Mouse (Mus musculus): ENCODE measurements around the gene Amt. TPM values are rescaled to one million over a fixed set of nuclear protein-coding genes. Genes with fewer than 3 reads are reported as not detected.
A peak's percentile ranks its signal among the peaks of the same experiment; 100 is the strongest.

The Amt gene
- 14.6 and 16.4 TPM in 2 replicates for polyA plus RNA-seq (2014; fragmentation: Nextera tagmentation; extraction: Ambion mirVana)

DNA sequence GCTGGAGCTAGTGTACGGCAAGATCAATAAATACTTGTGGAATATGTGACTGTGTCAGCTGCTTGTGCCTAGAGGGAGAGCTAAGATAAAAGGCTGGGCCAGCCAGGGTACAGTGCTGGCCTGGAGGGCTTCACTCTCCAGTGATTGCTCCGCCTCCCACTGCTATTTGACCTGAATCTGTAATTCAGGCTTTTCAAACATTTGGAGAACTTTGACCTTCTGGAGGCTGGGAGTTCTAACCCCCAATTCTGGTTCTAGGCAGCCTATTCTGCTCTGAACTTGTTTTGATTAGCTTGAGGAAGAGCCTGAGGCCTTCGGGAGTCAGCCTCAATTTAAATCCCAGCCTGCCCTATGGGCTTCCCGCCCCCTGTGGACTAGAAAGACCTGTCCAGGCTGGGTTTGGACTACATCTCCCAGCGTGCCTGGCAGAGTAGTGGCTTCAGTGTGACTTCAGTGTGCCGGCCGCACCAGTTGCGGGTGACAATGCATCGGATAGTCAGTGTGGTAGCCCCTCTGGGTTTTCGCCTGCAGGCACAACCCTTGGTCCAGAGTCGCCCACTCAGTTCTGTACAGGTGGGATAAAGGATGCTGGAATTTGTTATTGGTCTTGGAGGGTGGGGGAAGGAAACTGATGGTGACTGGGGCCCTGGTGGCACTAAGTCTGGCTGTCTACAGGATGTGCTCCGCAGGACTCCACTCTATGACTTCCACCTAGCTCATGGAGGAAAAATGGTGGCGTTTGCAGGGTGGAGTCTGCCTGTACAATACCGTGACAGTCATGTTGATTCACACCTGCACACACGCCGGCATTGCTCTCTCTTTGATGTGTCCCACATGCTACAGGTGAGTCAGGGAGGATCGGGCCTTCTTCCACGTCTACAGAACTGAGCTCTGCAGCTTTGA, at the start of gene Amt:
Gene Amt, plus strand, starts transcription at position 401 of the 903 bp plus-strand sequence.
- 0 out of 2 replicates have a peak, but pooled peaks cover 4% of the 10 kb centered on the region for H3K4me1 ChIP-seq (ENCODE audit: control insufficient read depth, insufficient read depth, low read length)
- H3K27ac ChIP-seq (replicated peaks; ENCODE audit: low read depth, low read length): 0 out of 2 replicates have a peak within 1 kb of the TSS, but pooled peaks have one; percentile 28
- no peaks in the 10 kb centered on the region; the same call in 1 of the 2 replicates for H3K36me3 ChIP-seq (replicated peaks; ENCODE audit: control insufficient read depth, insufficient read depth, low read depth, low read length)
- H3K27me3 ChIP-seq (ENCODE audit: control insufficient read depth, insufficient read depth, low read length): no peaks in the 10 kb centered on the region
- H3K4me2 ChIP-seq (ENCODE audit: low read depth, low read length): peak within 1 kb of the TSS; percentile 47
- DNase-seq (ENCODE audit: low spot score) (peak; percentile 77), ATAC-seq (replicated peaks; ENCODE audit: insufficient number of reproducible peaks, low FRiP score, low TSS enrichment, low read depth) (peak; percentile 81)
- peak within 1 kb of the TSS; percentile 27 for H3K4me3 ChIP-seq (ENCODE audit: low read depth, low read length)
- 17% methylated on average over 18 of the region's 18 CpGs for WGBS
- no peaks in the 10 kb centered on the region for H3K9me3 ChIP-seq (replicated peaks; ENCODE audit: control insufficient read depth, low read length)
- peak within 1 kb of the TSS; percentile 63 for H3K9ac ChIP-seq (replicated peaks; ENCODE audit: low read length)

DNA sequence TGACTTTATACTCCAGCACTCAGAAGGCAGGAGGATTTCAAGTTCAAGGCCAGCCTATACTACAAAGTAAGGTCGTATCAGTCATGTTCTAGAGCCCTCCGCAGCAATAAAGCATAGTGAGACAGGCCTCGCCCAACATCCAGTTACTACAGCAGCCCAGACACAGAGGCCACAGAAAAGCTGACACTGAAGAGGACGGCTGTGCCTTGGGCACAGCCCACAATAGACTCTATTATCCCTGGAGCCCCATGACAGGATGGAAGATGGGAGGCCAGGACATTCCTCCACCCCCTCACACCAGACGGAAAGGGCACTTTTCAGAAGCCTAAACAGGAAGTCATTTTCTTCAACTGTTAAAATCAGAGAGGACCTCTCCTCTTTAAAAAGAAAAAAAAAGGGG, 47.7 kb upstream of the Amt start:
- no peak for DNase-seq (ENCODE audit: low spot score)
- Histone ChIP-seq H3K4me1 (ENCODE audit: control insufficient read depth, insufficient read depth, low read length) (no peaks in the 10 kb centered on the region), H3K4me3 (ENCODE audit: low read depth, low read length) (no peak overlapping the region), H3K36me3 (replicated peaks; ENCODE audit: control insufficient read depth, insufficient read depth, low read depth, low read length) (no peaks in the 10 kb centered on the region; the same call in 1 of the 2 replicates), H3K27ac (replicated peaks; ENCODE audit: low read depth, low read length) (no peak overlapping the region), H3K4me2 (ENCODE audit: low read depth, low read length) (no peak overlapping the region), H3K9me3 (replicated peaks; ENCODE audit: control insufficient read depth, low read length) (no peaks in the 10 kb centered on the region), H3K27me3 (ENCODE audit: control insufficient read depth, insufficient read depth, low read length) (no peaks in the 10 kb centered on the region), H3K9ac (replicated peaks; ENCODE audit: low read length) (no peak overlapping the region)
- WGBS: 34% methylated on average over 5 of the region's 5 CpGs
- ATAC-seq (replicated peaks; ENCODE audit: insufficient number of reproducible peaks, low FRiP score, low TSS enrichment, low read depth): no peak

DNA sequence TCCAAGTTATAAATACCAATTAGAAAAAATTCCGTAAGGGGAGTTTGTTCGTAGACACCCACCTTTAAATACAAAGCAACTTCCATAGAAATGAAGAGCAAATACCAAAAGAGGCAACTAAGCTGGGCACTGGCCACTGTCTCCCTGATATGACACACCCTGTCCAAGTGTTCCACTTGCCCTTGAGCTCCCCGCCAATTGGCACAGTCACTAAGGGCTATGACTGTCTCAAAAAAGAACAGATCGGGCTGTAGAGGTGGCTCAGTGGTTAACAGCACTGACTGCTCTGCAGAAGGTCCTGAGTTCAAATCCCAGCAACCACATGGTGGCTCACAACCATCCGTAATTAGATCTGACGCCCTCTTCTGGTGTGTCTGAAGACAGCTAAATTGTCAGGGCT, 44.8 kb upstream of the Amt start:
- H3K27ac ChIP-seq (replicated peaks; ENCODE audit: low read depth, low read length): no peak overlapping the region
- H3K4me1 ChIP-seq (ENCODE audit: control insufficient read depth, insufficient read depth, low read length): no peaks in the 10 kb centered on the region
- DNase-seq (ENCODE audit: low spot score) (no peak), ATAC-seq (replicated peaks; ENCODE audit: insufficient number of reproducible peaks, low FRiP score, low TSS enrichment, low read depth) (no peak)
- H3K4me2 ChIP-seq (ENCODE audit: low read depth, low read length): no peak overlapping the region
- H3K36me3 ChIP-seq (replicated peaks; ENCODE audit: control insufficient read depth, insufficient read depth, low read depth, low read length): no peaks in the 10 kb centered on the region
- no peak overlapping the region for H3K9ac ChIP-seq (replicated peaks; ENCODE audit: low read length)
- H3K27me3 ChIP-seq (ENCODE audit: control insufficient read depth, insufficient read depth, low read length): no peaks in the 10 kb centered on the region
- no peak overlapping the region for H3K4me3 ChIP-seq (ENCODE audit: low read depth, low read length)
- WGBS: 94% methylated on average over 6 of the region's 6 CpGs
- no peaks in the 10 kb centered on the region for H3K9me3 ChIP-seq (replicated peaks; ENCODE audit: control insufficient read depth, low read length)

DNA sequence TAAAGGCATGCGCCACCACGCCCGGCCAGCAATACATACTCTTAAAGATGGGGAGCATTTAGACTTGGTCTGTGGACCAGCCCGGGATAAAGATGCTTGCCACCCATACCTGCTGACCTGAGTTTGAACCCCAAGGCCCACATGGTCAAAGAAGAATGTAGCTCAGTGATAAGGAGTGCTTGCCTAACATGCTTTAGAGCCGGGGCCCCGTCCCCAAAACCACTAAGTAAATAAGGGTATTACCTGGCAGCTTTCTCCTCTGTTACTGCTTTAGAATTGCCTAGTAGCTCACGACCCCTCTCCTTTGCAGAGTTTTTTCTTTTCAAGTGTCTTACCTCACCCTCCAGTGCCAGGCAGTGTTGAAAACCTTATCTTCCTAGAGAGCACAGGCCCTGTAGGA, 43.9 kb upstream of the Amt start:
- H3K4me2 ChIP-seq (ENCODE audit: low read depth, low read length): no peak overlapping the region
- no peak for DNase-seq (ENCODE audit: low spot score)
- H3K36me3 ChIP-seq (replicated peaks; ENCODE audit: control insufficient read depth, insufficient read depth, low read depth, low read length): no peaks in the 10 kb centered on the region
- no peaks in the 10 kb centered on the region for H3K27me3 ChIP-seq (ENCODE audit: control insufficient read depth, insufficient read depth, low read length)
- ATAC-seq (replicated peaks; ENCODE audit: insufficient number of reproducible peaks, low FRiP score, low TSS enrichment, low read depth): no peak
- no peak overlapping the region for H3K4me3 ChIP-seq (ENCODE audit: low read depth, low read length)
- no peak overlapping the region for H3K9ac ChIP-seq (replicated peaks; ENCODE audit: low read length)
- no peaks in the 10 kb centered on the region for H3K4me1 ChIP-seq (ENCODE audit: control insufficient read depth, insufficient read depth, low read length)
- no peaks in the 10 kb centered on the region for H3K9me3 ChIP-seq (replicated peaks; ENCODE audit: control insufficient read depth, low read length)
- 93% methylated on average over 7 of the region's 7 CpGs for WGBS
- no peak overlapping the region for H3K27ac ChIP-seq (replicated peaks; ENCODE audit: low read depth, low read length)

DNA sequence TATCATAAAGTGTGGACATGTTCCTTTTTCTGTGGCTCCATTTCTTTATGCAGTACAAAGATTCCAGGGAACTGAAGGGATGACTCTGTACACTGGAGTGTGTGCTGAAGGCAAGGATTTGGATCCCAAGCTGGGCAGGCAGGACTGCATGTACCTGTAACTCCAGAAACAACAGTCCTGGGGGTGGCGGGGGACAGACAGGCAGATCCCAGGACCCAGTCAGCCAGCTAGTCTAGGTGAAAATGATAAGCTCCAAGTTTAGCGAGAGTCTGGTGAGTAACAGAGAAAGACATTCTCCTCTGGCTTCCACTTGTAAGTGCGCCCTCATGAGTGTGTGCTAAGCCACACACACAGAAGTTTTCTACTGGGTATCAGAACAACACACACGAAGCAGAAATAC, 36.1 kb upstream of the Amt start:
- no peak overlapping the region for H3K9ac ChIP-seq (replicated peaks; ENCODE audit: low read length)
- peaks cover 7% of the 10 kb centered on the region; the same call in 1 of the 2 replicates for H3K4me1 ChIP-seq (ENCODE audit: control insufficient read depth, insufficient read depth, low read length)
- H3K27ac ChIP-seq (replicated peaks; ENCODE audit: low read depth, low read length): no peak overlapping the region
- H3K4me2 ChIP-seq (ENCODE audit: low read depth, low read length): no peak overlapping the region
- H3K27me3 ChIP-seq (ENCODE audit: control insufficient read depth, insufficient read depth, low read length): no peaks in the 10 kb centered on the region
- ATAC-seq (replicated peaks; ENCODE audit: insufficient number of reproducible peaks, low FRiP score, low TSS enrichment, low read depth) (no peak), DNase-seq (ENCODE audit: low spot score) (no peak)
- H3K4me3 ChIP-seq (ENCODE audit: low read depth, low read length): no peak overlapping the region
- H3K36me3 ChIP-seq (replicated peaks; ENCODE audit: control insufficient read depth, insufficient read depth, low read depth, low read length): no peaks in the 10 kb centered on the region
- 82% methylated on average over 4 of the region's 4 CpGs for WGBS
- no peaks in the 10 kb centered on the region for H3K9me3 ChIP-seq (replicated peaks; ENCODE audit: control insufficient read depth, low read length)

DNA sequence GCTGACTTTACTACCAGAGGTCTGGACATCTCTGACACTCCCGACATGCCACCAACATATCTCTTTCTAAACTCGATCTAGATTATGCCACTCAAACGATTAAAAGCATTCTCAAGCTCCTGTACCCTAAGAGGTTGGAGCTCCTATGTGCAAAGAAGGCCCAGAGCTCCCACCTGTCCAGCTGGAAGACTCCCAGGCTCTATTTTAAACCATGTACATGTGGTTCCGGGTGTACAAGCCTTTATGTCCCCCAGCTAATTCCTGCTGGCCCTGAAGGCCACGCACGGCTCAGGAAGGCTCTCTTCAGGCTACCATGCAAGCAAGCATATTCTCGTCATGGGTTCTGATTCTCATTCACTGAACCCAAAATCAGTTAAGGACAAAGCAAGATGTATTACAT, 34.8 kb upstream of the Amt start:
- H3K4me2 ChIP-seq (ENCODE audit: low read depth, low read length): peak overlapping the region; percentile 11; the same call in 1 of the 2 replicates
- H3K27ac ChIP-seq (replicated peaks; ENCODE audit: low read depth, low read length): no peak overlapping the region
- no peak overlapping the region for H3K4me3 ChIP-seq (ENCODE audit: low read depth, low read length)
- DNase-seq (ENCODE audit: low spot score) (no peak), ATAC-seq (replicated peaks; ENCODE audit: insufficient number of reproducible peaks, low FRiP score, low TSS enrichment, low read depth) (no peak)
- no peaks in the 10 kb centered on the region for H3K36me3 ChIP-seq (replicated peaks; ENCODE audit: control insufficient read depth, insufficient read depth, low read depth, low read length)
- WGBS: 77% methylated on average over 7 of the region's 7 CpGs
- H3K9me3 ChIP-seq (replicated peaks; ENCODE audit: control insufficient read depth, low read length): no peaks in the 10 kb centered on the region
- peaks cover 7% of the 10 kb centered on the region; the same call in 1 of the 2 replicates for H3K4me1 ChIP-seq (ENCODE audit: control insufficient read depth, insufficient read depth, low read length)
- no peak overlapping the region for H3K9ac ChIP-seq (replicated peaks; ENCODE audit: low read length)
- no peaks in the 10 kb centered on the region for H3K27me3 ChIP-seq (ENCODE audit: control insufficient read depth, insufficient read depth, low read length)

DNA sequence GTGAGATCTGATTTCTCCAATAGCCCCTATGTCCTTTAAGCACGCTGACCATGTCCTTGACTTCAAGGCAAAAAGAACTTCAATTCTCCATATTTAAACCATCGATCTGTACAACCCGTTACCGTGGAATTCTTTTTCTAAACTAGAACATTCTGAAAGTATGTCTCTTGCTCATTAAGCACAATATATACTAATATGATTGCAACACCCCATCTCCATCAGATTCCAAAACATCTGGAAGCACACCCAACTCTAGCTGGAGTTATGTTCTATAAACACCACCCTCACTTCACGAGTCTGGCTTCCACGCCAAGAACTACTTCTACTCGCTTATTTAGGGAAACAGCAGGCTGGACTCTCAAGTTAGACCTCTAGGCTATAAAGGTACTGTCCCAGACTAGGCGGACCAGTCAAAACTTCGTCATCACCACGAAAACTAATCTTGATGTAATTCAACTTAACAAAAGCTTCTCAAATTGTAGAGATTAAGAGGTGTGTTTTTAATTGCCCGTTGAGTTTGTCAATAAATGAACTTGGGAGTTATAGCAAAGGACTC, 34.1 kb upstream of the Amt start:
- H3K4me1 ChIP-seq (ENCODE audit: control insufficient read depth, insufficient read depth, low read length): peaks cover 7% of the 10 kb centered on the region; the same call in 1 of the 2 replicates
- peak overlapping the region; percentile 68 for H3K4me2 ChIP-seq (ENCODE audit: low read depth, low read length)
- ATAC-seq (replicated peaks; ENCODE audit: insufficient number of reproducible peaks, low FRiP score, low TSS enrichment, low read depth) (no peak), DNase-seq (ENCODE audit: low spot score) (no peak)
- peak overlapping the region; percentile 80 for H3K9ac ChIP-seq (replicated peaks; ENCODE audit: low read length)
- H3K4me3 ChIP-seq (ENCODE audit: low read depth, low read length): peak overlapping the region; percentile 85
- no peak overlapping the region for H3K27ac ChIP-seq (replicated peaks; ENCODE audit: low read depth, low read length)
- H3K9me3 ChIP-seq (replicated peaks; ENCODE audit: control insufficient read depth, low read length): no peaks in the 10 kb centered on the region
- no peaks in the 10 kb centered on the region for H3K36me3 ChIP-seq (replicated peaks; ENCODE audit: control insufficient read depth, insufficient read depth, low read depth, low read length)
- 46% methylated on average over 11 of the region's 11 CpGs for WGBS
- H3K27me3 ChIP-seq (ENCODE audit: control insufficient read depth, insufficient read depth, low read length): no peaks in the 10 kb centered on the region
